Mouse (Mus musculus) CH12F3 (cell line): Measurements from ENCODE around the gene Tgm2.

Experiments
- in situ Hi-C: fragments of 300-500 bp; cut with MboI; formaldehyde crosslinking; loops from 2 replicates; pipeline ENCODE4 v1.14.3; 2020; ENCODE audit warnings: low sequenced_read_pairs

Gene Tgm2

GRCm38 (mm10) chr2:158141690-158142440 lies 4.4 kb downstream of the Tgm2 start:
- in situ Hi-C loops: no loop called here

- in situ Hi-C loops: no loop called here
Observed at GRCm38 (mm10) chr2:158141271-158141670, 5.0 kb downstream of the Tgm2 start.

- in situ Hi-C loops: no loop called here
Observed at GRCm38 (mm10) chr2:158140664-158141063, 5.6 kb downstream of the Tgm2 start.

- in situ Hi-C loops: no loop called here
Observed at GRCm38 (mm10) chr2:158139628-158140027, 6.6 kb downstream of the Tgm2 start.

- in situ Hi-C loops: no loop called here
Observed at GRCm38 (mm10) chr2:158138778-158139177, 7.5 kb downstream of the Tgm2 start.

GRCm38 (mm10) chr2:158137771-158138170 lies 8.5 kb downstream of the Tgm2 start:
- in situ Hi-C loops: no loop called here

- in situ Hi-C loops: no loop called here
Observed at GRCm38 (mm10) chr2:158136205-158136604, 10.0 kb downstream of the Tgm2 start.

- in situ Hi-C loops: no loop called here
Observed at GRCm38 (mm10) chr2:158133050-158133449, 13.2 kb downstream of the Tgm2 start.

- in situ Hi-C loops: no loop called here
Observed at GRCm38 (mm10) chr2:158132320-158132719, 13.9 kb downstream of the Tgm2 start.

- in situ Hi-C loops: no loop called here
Observed at GRCm38 (mm10) chr2:158131197-158131835, 14.9 kb downstream of the Tgm2 start.

- in situ Hi-C loops: no loop called here
Observed at GRCm38 (mm10) chr2:158130391-158130986, 15.7 kb downstream of the Tgm2 start.

- in situ Hi-C loops: no loop called here
Observed at GRCm38 (mm10) chr2:158129291-158130002, 16.8 kb downstream of the Tgm2 start.

- in situ Hi-C loops: no loop called here
Observed at GRCm38 (mm10) chr2:158128461-158129130, 17.6 kb downstream of the Tgm2 start.

- in situ Hi-C loops: no loop called here
Observed at GRCm38 (mm10) chr2:158127872-158128271, 18.4 kb downstream of the Tgm2 start.

GRCm38 (mm10) chr2:158127245-158127644 lies 19.0 kb downstream of the Tgm2 start:
- in situ Hi-C loops: no loop called here

GRCm38 (mm10) chr2:158122814-158123213 lies 23.4 kb downstream of the Tgm2 start:
- in situ Hi-C loops: no loop called here

- in situ Hi-C loops: no loop called here
Observed at GRCm38 (mm10) chr2:158121645-158122326, 24.4 kb downstream of the Tgm2 start.

GRCm38 (mm10) chr2:158120868-158121267 lies 25.4 kb downstream of the Tgm2 start:
- in situ Hi-C loops: no loop called here

- in situ Hi-C loops: no loop called here
Observed at GRCm38 (mm10) chr2:158120211-158120610, 26.0 kb downstream of the Tgm2 start.

GRCm38 (mm10) chr2:158119145-158119544 lies 27.1 kb downstream of the Tgm2 start:
- in situ Hi-C loops: no loop called here
